Mouse (Mus musculus): ENCODE measurements at regions not wholly inside any gene's neighbourhood (a gene's known extent, or its start where the extent isn't known, plus 50 kb on each side); places are given as distances from the start of the nearest gene placed in this dataset.
"Not testable (repeated sequence)": the region's sequence is repeated elsewhere in the genome, so short reads cannot be mapped to it uniquely, and the experiment has no call there.

DNA sequence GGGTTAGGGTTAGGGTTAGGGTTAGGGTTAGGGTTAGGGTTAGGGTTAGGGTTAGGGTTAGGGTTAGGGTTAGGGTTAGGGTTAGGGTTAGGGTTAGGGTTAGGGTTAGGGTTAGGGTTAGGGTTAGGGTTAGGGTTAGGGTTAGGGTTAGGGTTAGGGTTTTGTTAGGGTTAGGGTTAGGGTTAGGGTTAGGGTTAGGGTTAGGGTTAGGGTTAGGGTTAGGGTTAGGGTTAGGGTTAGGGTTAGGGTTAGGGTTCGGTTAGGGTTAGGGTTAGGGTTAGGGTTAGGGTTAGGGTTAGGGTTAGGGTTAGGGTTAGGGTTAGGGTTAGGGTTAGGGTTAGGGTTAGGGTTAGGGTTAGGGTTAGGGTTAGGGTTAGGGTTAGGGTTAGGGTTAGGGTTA lies 124.7 kb upstream of the Fgf14 start:
- DNase-seq (ENCODE audit: low read depth, low spot score): not testable (repeated sequence)

GRCm38 (mm10) chr14:124800421-124800820 lies 123.5 kb upstream of the Fgf14 start:
- no peak for DNase-seq (ENCODE audit: low read depth, low spot score)

- DNase-seq (ENCODE audit: low read depth, low spot score): no peak
These were observed 98.5 kb upstream of the Fgf14 start for GRCm38 (mm10) chr14:124775402-124775801.

DNA sequence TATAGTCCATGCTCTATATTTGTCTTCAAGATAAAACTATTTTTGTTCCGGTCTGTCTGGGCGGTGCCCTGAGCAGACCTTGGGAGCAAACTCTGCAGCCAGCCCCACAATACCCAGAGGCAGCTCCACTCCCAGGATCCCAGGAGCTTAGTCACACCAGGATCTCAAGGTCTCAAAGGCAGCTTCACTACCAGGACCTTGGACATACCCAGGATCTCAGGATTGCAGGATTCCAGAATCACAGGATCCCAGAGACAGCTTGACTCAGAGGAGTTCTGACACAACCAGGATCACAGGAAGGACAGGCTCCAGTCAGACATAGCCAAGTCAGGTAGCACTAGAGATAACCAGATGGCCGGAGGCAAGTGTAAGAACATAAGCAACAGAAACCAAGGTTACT lies 91.1 kb upstream of the Fgf14 start:
- no peak for DNase-seq (ENCODE audit: low read depth, low spot score)

DNA sequence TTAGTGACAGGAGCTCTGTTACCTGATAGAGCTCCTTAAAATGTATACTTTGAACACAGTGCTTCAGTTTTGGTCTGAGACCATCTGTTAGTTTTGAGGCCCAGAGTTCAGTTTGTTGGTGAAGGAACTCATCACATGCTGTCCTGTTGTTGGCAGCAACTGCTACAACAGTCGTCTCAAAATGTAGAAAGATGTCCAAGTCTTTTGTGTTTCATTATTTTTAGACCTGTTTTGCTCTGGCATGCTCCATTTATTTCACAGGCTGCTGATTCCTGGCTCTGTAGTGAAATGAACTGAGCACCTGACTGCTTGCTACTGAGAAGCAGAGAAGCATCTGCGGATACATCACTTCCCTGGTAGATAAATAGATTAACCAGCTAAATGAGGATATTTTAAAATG lies 90.3 kb upstream of the Fgf14 start:
- peak; percentile 18 for DNase-seq (ENCODE audit: low read depth, low spot score)

GRCm38 (mm10) chr14:124742491-124742890 lies 65.6 kb upstream of the Fgf14 start:
- DNase-seq (ENCODE audit: low read depth, low spot score): peak; percentile 3

Data from telencephalon, adult 2 months (tissue).